Mouse (Mus musculus): ENCODE data around the gene Coch.
A peak's percentile ranks its signal among the peaks of the same experiment; 100 is the strongest.
"Not testable (repeated sequence)": the region's sequence is repeated elsewhere in the genome, so short reads cannot be mapped to it uniquely, and the experiment has no call there.

Gene Coch

GRCm38 (mm10) chr12:51593229-51594029 lies at the start of gene Coch:
Coch (plus strand) TSS chr12:51593341.
- DNase-seq (ENCODE audit: low read depth, low spot score) = peak; percentile 25

DNA sequence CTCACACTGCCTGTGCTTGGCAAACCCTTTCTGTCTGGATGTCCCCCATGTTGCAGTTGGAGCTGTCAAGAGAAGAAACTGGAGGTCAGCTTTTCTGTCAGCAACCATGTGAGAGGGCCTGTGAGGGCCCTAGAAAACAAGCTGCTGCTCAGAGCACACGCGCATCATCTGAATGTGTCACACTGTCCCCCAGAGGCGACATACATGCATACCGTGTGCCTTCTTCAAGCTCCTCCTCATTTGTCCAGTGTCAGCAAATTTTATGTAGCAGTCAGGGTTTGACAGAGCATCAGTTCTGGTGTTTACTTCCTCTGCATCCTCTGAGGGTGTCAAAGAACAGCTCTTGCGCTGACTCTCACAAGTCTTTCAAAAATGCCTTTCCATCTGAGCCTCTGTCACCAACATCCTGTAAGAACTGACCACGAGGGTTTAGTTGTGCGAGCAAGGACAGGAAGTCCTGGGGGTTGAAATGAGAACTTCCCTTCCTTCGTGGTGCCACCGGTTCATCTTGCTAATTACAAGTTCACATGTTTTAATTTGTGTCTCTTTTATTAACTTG lies 49.7 kb upstream of the Coch start:
- no peak for DNase-seq (ENCODE audit: low read depth, low spot score)

GRCm38 (mm10) chr12:51555041-51555440 lies 38.1 kb upstream of the Coch start:
- DNase-seq (ENCODE audit: low read depth, low spot score) = no peak

DNA sequence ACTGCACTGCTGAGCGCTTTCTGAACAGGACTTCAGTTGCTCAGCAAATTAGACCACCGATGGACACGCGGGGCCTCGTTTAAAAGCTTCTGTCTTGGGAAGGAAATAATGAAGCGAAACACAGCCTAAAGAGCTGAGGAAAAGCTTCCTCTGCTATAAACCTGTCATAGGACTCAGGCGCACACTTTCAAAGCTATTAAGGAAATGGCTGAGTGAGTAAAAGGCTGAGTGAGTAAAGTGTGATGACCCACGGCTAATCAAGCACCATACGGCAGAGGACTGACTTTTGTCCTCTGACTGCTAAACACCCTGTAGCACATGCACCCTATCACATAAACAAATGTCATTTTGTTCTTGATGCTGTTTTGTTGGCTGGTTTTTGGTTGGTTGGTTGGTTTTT lies 31.7 kb upstream of the Coch start:
- no peak for DNase-seq (ENCODE audit: low read depth, low spot score)

- peak; percentile 26 for DNase-seq (ENCODE audit: low read depth, low spot score)
Observed at GRCm38 (mm10) chr12:51567225-51567624, 25.9 kb upstream of the Coch start.

DNA sequence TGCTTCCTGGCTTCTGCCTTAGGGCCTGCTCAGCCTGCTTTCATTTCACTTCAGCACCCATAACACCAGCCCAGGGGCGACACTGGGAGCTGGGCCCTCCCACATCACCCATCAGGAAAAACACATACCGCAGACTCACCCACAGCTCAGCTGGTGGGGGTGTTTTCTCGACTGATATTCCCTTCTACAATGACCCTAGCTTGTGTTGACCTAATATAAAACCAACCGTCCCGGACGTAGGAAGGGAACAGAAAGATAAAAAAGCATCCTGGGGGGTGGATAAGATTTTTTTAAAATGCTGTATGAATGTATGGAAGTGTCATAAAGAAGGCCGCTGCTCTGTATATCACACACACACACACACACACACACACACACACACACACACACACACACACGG lies 23.7 kb upstream of the Coch start:
- no peak for DNase-seq (ENCODE audit: low read depth, low spot score)

DNA sequence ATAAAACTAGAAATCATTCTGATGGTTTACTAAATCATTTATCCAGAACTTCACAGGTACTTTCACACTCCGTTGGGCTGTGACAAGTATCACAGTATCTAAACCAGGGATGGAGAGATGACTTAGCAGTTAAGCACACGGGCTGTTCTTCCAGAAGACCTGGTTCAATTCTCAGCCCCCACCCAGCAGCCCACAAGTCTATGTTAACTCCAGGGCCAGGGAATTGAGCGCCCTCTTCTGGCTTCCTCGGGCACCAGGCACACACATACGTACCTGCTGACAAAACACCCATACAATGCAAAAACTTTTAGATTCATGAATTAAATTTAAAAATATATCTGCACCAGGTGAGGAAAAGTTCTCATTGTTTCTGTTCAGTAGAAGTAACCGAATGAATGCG lies 23.2 kb upstream of the Coch start:
- DNase-seq (ENCODE audit: low read depth, low spot score) = no peak

DNA sequence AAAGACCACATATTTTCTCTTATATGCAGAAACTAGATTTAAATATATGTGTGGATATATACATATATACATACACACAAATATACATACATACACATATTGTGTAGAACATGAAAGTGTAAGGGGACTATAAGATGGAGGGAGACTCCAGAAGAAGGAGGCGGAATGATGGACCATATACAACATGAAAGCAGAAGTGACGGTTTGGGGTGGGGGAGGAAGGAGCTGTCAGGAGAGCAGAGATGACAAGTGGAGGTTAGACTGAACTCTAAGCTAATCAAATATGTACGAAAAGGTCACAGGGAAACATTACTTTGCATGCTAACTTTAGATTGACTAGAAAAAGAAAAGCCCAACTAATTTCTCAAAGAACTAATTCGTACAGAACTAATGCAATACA lies 20.5 kb upstream of the Coch start:
- DNase-seq (ENCODE audit: low read depth, low spot score) = no peak

- DNase-seq (ENCODE audit: low read depth, low spot score) = not testable (repeated sequence)
Observed at GRCm38 (mm10) chr12:51577816-51578215, 15.3 kb upstream of the Coch start.

GRCm38 (mm10) chr12:51589263-51589662 lies 3.9 kb upstream of the Coch start:
- no peak for DNase-seq (ENCODE audit: low read depth, low spot score)

DNA sequence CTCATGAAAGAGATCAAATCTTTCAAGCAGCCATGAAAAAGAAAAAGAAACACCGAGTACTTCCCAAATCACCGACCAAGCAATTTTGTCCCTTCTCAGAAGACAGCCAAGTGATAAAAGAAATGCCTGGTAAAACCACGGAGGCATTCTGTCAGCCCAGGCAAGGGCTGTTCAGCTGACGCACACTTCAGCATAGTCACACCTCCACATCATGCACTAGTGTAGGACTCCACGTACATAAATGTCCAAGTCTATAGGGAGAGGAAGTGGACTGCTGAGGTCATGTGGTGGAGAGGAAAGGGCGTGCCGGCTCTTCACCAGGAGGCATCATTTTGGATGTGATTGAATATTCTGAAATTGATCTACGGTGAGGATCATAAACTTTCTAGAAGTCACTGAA lies 1.2 kb upstream of the Coch start:
- peak; percentile 28 for DNase-seq (ENCODE audit: low read depth, low spot score)

- no peak for DNase-seq (ENCODE audit: low read depth, low spot score)
Observed at GRCm38 (mm10) chr12:51592888-51593228, 283 bp upstream of the Coch start.

GRCm38 (mm10) chr12:51594030-51594470 lies 909 bp downstream of the Coch start:
- DNase-seq (ENCODE audit: low read depth, low spot score) = peak; percentile 30

DNA sequence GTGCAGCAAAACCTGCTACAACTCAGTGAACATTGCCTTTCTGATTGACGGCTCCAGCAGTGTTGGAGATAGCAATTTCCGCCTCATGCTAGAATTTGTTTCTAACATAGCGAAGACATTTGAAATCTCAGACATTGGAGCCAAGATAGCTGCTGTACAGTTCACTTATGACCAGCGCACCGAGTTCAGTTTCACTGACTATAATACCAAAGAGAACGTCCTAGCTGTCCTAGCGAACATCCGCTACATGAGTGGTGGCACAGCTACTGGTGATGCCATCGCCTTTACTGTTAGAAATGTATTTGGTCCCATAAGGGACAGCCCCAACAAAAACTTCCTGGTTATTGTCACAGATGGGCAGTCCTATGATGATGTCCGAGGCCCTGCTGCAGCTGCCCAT lies 10.2 kb downstream of the Coch start:
- no peak for DNase-seq (ENCODE audit: low read depth, low spot score)

DNA sequence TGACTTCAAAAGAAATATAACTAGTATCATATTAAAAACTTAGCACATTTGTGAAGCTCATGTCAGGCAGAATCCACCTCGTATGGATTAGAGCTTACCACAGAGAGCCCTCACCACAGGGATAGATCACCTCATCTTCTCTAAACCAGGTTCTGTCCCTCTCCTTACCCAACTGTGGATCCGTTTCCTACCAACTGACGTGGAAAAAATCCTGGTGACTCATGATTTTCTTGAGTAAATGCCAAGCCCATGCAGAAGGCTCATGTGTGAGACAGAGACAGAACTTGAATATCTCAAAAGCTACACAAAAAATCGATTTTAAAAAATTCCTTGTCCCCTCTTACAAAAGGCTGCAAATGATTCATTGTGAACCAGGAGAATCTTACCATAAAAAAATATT lies 13.0 kb downstream of the Coch start:
- peak; percentile 77 for DNase-seq (ENCODE audit: low read depth, low spot score)

- no peak for DNase-seq (ENCODE audit: low read depth, low spot score)
Observed at GRCm38 (mm10) chr12:51612361-51612760, 19.2 kb downstream of the Coch start.

DNA sequence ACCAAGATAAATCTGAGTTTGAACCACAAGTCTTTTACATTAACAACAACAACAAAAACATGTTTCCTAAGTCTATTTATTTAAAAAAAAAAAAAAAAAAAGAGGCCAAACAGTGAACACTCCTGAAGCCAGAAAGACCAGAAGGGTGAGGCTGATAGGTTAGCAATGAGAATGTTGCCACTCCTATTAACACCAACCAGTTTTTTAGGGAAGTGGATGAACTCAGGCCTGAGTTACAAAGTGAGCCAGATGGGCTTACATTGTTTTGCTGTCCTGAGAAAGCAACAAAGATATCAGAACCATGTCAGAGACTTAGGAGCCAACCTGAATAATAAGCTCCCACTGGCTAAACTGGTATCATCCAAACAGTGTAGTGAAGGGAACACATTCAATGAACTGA lies 27.4 kb downstream of the Coch start:
- DNase-seq (ENCODE audit: low read depth, low spot score) = no peak

GRCm38 (mm10) chr12:51621161-51621560 lies 28.0 kb downstream of the Coch start:
- no peak for DNase-seq (ENCODE audit: low read depth, low spot score)

- peak; percentile 57 for DNase-seq (ENCODE audit: low read depth, low spot score)
Observed at GRCm38 (mm10) chr12:51622670-51623365, 29.7 kb downstream of the Coch start.

DNA sequence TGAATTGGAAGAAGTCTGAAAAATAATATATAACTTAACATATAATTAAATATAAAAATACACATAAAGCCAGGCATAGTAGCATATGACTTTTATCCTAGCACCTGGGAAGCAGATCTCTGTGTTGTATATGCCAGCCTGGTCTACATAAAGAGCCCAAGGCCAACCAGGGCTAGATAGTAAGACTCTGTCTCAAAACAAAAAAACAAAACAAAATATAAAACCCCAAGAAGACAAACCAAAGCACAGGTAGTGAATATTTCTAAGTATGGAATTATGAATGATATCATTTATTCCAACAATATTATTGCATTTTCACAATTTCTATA lies 30.2 kb downstream of the Coch start:
- DNase-seq (ENCODE audit: low read depth, low spot score) = no peak

DNA sequence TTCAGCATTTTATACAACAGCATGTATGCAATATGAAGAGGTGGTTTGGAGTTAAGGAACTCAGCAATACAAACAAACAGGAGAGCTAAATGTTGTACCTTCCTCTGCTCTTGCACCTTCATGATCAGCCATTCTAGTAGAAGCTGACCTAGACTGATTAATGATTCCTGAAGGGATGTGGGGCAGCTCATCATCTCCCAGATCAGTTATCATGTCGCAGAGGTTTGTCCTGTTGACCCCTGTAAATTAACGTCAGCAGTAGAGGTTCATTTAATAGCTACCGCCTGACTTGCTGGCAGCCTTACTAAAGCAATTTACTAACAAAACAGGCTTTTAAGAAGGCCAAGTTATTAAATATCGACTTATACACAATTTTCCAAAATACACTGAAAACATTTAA lies 40.3 kb downstream of the Coch start:
- no peak for DNase-seq (ENCODE audit: low read depth, low spot score)

- no peak for DNase-seq (ENCODE audit: low read depth, low spot score)
Observed at GRCm38 (mm10) chr12:51636260-51636659, 43.1 kb downstream of the Coch start.

Data from brain, adult 2 months (tissue).